Mouse (Mus musculus) embryonic facial prominence, embryonic 15.5 days (tissue): ENCODE measurements around the gene Myog. TPM values are rescaled to one million over a fixed set of nuclear protein-coding genes. Genes with fewer than 3 reads are reported as not detected.
"Not testable (repeated sequence)": the region's sequence is repeated elsewhere in the genome, so short reads cannot be mapped to it uniquely, and the experiment has no call there.

Experiments used
- ATAC-seq: fragments of 200-750 bp; cut with Nextera tagmentation; 2 replicates; pipeline ENCODE4 v1.8.0; 2017; ENCODE audit warnings: low read depth, moderate TSS enrichment; ENCODE audit not compliant: insufficient number of reproducible peaks, low FRiP score, low TSS enrichment
- H3K27ac ChIP-seq: fragments of 300-500 bp; sonication (generic); replicated peaks from 2 replicates; pipeline ENCODE4 v1.5.1; 2015; ENCODE audit warnings: mild to moderate bottlenecking, inconsistent platforms
- H3K27me3 ChIP-seq: fragments of 300-500 bp; sonication (generic); 2 replicates; pipeline ENCODE4 v1.6.1; 2015; ENCODE audit warnings: inconsistent platforms
- H3K36me3 ChIP-seq: fragments of 300-500 bp; sonication (generic); 2 replicates; pipeline ENCODE4 v1.6.1; 2015; ENCODE audit warnings: mild to moderate bottlenecking, inconsistent platforms
- H3K4me1 ChIP-seq: fragments of 300-500 bp; sonication (generic); 2 replicates; pipeline ENCODE4 v1.6.1; 2015; ENCODE audit warnings: inconsistent platforms
- H3K4me2 ChIP-seq: fragments of 300-500 bp; sonication (generic); replicated peaks from 2 replicates; pipeline ENCODE4 v1.6.1; 2015; ENCODE audit warnings: mild to moderate bottlenecking, inconsistent platforms
- H3K4me3 ChIP-seq: fragments of 300-500 bp; sonication (generic); replicated peaks from 2 replicates; pipeline ENCODE4 v1.5.1; 2015; ENCODE audit warnings: mild to moderate bottlenecking, inconsistent platforms
- H3K9ac ChIP-seq: fragments of 300-500 bp; sonication (generic); 2 replicates; pipeline ENCODE4 v1.6.1; 2015; ENCODE audit warnings: inconsistent platforms
- H3K9me3 ChIP-seq: fragments of 300-500 bp; sonication (generic); replicated peaks from 2 replicates; pipeline ENCODE4 v1.6.1; 2016; ENCODE audit warnings: inconsistent platforms
- WGBS: fragments of 180-500 bp; shearing (Covaris S2); methylation state at CpG from one replicate; pipeline ENCODE4 v1.1.7; 2015; 5-methylcytosine and 5-hydroxymethylcytosine counted together
- polyA plus RNA-seq: library from polyadenylated mRNA; unstranded; fragments of >200 nt; fragmentation: Nextera tagmentation; extraction: Ambion mirVana; gene quantifications from 2 replicates; pipeline ENCODE4 v1.2.1, GENCODE M21; 2015

Gene Myog
- polyA plus RNA-seq = 186 and 239 TPM in 2 replicates

- Histone ChIP-seq H3K4me2 (no peak within 1 kb of the TSS), H3K27ac (peak within 1 kb of the TSS; percentile 28; the same call in 1 of the 2 replicates), H3K4me1 (peaks cover 21% of the 10 kb centered on the region), H3K27me3 (no peaks in the 10 kb centered on the region), H3K36me3 (no peaks in the 10 kb centered on the region), H3K9me3 (no peaks in the 10 kb centered on the region), H3K4me3 (peak within 1 kb of the TSS; percentile 18), H3K9ac (no peak within 1 kb of the TSS)
- WGBS = 16% methylated on average over 11 of the region's 11 CpGs
- peak; percentile 72 for ATAC-seq
These were observed at the start of gene Myog for GRCm38 (mm10) chr1:134289598-134290099. Myog (plus strand) TSS chr1:134289989.

GRCm38 (mm10) chr1:134240701-134241100 is 49.1 kb upstream of the Myog start:
- 74% methylated on average over 9 of the region's 9 CpGs for WGBS
- no peak overlapping the region for H3K4me2 ChIP-seq
- no peak for ATAC-seq
- H3K4me1 ChIP-seq = peaks cover 19% of the 10 kb centered on the region
- no peaks in the 10 kb centered on the region for H3K9me3 ChIP-seq
- H3K4me3 ChIP-seq = no peak overlapping the region
- H3K27ac ChIP-seq = no peak overlapping the region
- H3K27me3 ChIP-seq = peaks cover 15% of the 10 kb centered on the region; the same call in 1 of the 2 replicates
- no peaks in the 10 kb centered on the region for H3K36me3 ChIP-seq
- no peak overlapping the region for H3K9ac ChIP-seq

GRCm38 (mm10) chr1:134241298-134241697 is 48.5 kb upstream of the Myog start:
- Histone ChIP-seq H3K9ac (no peak overlapping the region), H3K4me3 (no peak overlapping the region), H3K4me2 (no peak overlapping the region), H3K27ac (no peak overlapping the region), H3K27me3 (peaks cover 10% of the 10 kb centered on the region; the same call in 1 of the 2 replicates), H3K9me3 (no peaks in the 10 kb centered on the region), H3K4me1 (peaks cover 17% of the 10 kb centered on the region), H3K36me3 (no peaks in the 10 kb centered on the region)
- ATAC-seq = no peak
- 73% methylated on average over 8 of the region's 8 CpGs for WGBS

- Histone ChIP-seq H3K27me3 (peaks cover under 1% of the 10 kb centered on the region; the same call in 1 of the 2 replicates), H3K9ac (no peak overlapping the region)
- 76% methylated on average over 2 of the region's 2 CpGs for WGBS
These were observed 47.5 kb upstream of the Myog start for GRCm38 (mm10) chr1:134242286-134242685.

GRCm38 (mm10) chr1:134243505-134243904 is 46.3 kb upstream of the Myog start:
- Histone ChIP-seq H3K9me3 (no peaks in the 10 kb centered on the region), H3K4me2 (peak overlapping the region; percentile 46; the same call in 1 of the 2 replicates), H3K9ac (no peak overlapping the region), H3K27me3 (no peaks in the 10 kb centered on the region; the same call in 1 of the 2 replicates), H3K4me1 (peaks cover 17% of the 10 kb centered on the region), H3K4me3 (no peak overlapping the region), H3K36me3 (no peaks in the 10 kb centered on the region), H3K27ac (no peak overlapping the region)
- no peak for ATAC-seq
- WGBS = 50% methylated on average over 6 of the region's 6 CpGs

More at GRCm38 (mm10) chr1:134242286-134242685, 47.5 kb upstream of the Myog start:
- no peak for ATAC-seq
- Histone ChIP-seq H3K4me2 (no peak overlapping the region), H3K27ac (no peak overlapping the region), H3K9me3 (no peaks in the 10 kb centered on the region), H3K36me3 (no peaks in the 10 kb centered on the region), H3K4me1 (peaks cover 17% of the 10 kb centered on the region), H3K4me3 (no peak overlapping the region)

- H3K9ac ChIP-seq = no peak overlapping the region
- WGBS = 19% methylated on average over 35 of the region's 35 CpGs
These were observed 45.6 kb upstream of the Myog start for GRCm38 (mm10) chr1:134243948-134244914.

GRCm38 (mm10) chr1:134245004-134245717 is 44.6 kb upstream of the Myog start:
- no peaks in the 10 kb centered on the region for H3K9me3 ChIP-seq
- no peak overlapping the region for H3K9ac ChIP-seq
- H3K4me1 ChIP-seq = peaks cover 17% of the 10 kb centered on the region
- H3K36me3 ChIP-seq = no peaks in the 10 kb centered on the region
- H3K4me2 ChIP-seq = no peak overlapping the region
- peak; percentile 79 for ATAC-seq
- H3K27me3 ChIP-seq = no peaks in the 10 kb centered on the region
- no peak overlapping the region for H3K27ac ChIP-seq
- 76% methylated on average over 14 of the region's 14 CpGs for WGBS
- H3K4me3 ChIP-seq = no peak overlapping the region

More at GRCm38 (mm10) chr1:134243948-134244914, 45.6 kb upstream of the Myog start:
- H3K27me3 ChIP-seq = no peaks in the 10 kb centered on the region; the same call in 1 of the 2 replicates
- peak overlapping the region; percentile 46 for H3K4me2 ChIP-seq
- ATAC-seq = peak; percentile 67; the same call in 1 of the 2 replicates
- H3K4me3 ChIP-seq = peak overlapping the region; percentile 24
- H3K27ac ChIP-seq = no peak overlapping the region
- no peaks in the 10 kb centered on the region for H3K36me3 ChIP-seq
- no peaks in the 10 kb centered on the region for H3K9me3 ChIP-seq
- peaks cover 17% of the 10 kb centered on the region for H3K4me1 ChIP-seq

- Histone ChIP-seq H3K4me1 (peaks cover 17% of the 10 kb centered on the region), H3K4me2 (no peak overlapping the region), H3K4me3 (no peak overlapping the region), H3K36me3 (no peaks in the 10 kb centered on the region), H3K9ac (no peak overlapping the region), H3K9me3 (no peaks in the 10 kb centered on the region), H3K27ac (no peak overlapping the region), H3K27me3 (no peaks in the 10 kb centered on the region)
- WGBS = 51% methylated on average over 4 of the region's 4 CpGs
- ATAC-seq = no peak
These were observed 43.2 kb upstream of the Myog start for GRCm38 (mm10) chr1:134246590-134246989.

- H3K4me2 ChIP-seq, H3K4me1 ChIP-seq, H3K9me3 ChIP-seq, ATAC-seq, H3K27ac ChIP-seq, H3K4me3 ChIP-seq, H3K9ac ChIP-seq, H3K27me3 ChIP-seq, H3K36me3 ChIP-seq: not testable (repeated sequence)
- 42% methylated on average over 1 of the region's 1 CpGs for WGBS
These were observed 40.1 kb upstream of the Myog start for GRCm38 (mm10) chr1:134249681-134250080.

GRCm38 (mm10) chr1:134264341-134264740 is 25.4 kb upstream of the Myog start:
- H3K27me3 ChIP-seq = no peaks in the 10 kb centered on the region
- no peak overlapping the region for H3K9ac ChIP-seq
- ATAC-seq = no peak
- WGBS = 89% methylated on average over 6 of the region's 6 CpGs
- H3K4me2 ChIP-seq = no peak overlapping the region
- no peaks in the 10 kb centered on the region for H3K4me1 ChIP-seq
- H3K4me3 ChIP-seq = no peak overlapping the region
- H3K27ac ChIP-seq = no peak overlapping the region
- H3K9me3 ChIP-seq = 0 out of 2 replicates have a peak, but pooled peaks cover 12% of the 10 kb centered on the region
- H3K36me3 ChIP-seq = no peaks in the 10 kb centered on the region

- H3K27me3 ChIP-seq = no peaks in the 10 kb centered on the region
- H3K4me2 ChIP-seq = no peak overlapping the region
- H3K27ac ChIP-seq = no peak overlapping the region
- H3K4me3 ChIP-seq = no peak overlapping the region
- WGBS = 31% methylated on average over 2 of the region's 2 CpGs
- H3K9ac ChIP-seq = no peak overlapping the region
- no peaks in the 10 kb centered on the region for H3K36me3 ChIP-seq
- H3K4me1 ChIP-seq = no peaks in the 10 kb centered on the region
- ATAC-seq = no peak
- 0 out of 2 replicates have a peak, but pooled peaks cover 4% of the 10 kb centered on the region for H3K9me3 ChIP-seq
These were observed 24.0 kb upstream of the Myog start for GRCm38 (mm10) chr1:134265797-134266196.
